Mouse (Mus musculus): ENCODE data around the gene Coasy.
A peak's percentile ranks its signal among the peaks of the same experiment; 100 is the strongest.

DNA sequence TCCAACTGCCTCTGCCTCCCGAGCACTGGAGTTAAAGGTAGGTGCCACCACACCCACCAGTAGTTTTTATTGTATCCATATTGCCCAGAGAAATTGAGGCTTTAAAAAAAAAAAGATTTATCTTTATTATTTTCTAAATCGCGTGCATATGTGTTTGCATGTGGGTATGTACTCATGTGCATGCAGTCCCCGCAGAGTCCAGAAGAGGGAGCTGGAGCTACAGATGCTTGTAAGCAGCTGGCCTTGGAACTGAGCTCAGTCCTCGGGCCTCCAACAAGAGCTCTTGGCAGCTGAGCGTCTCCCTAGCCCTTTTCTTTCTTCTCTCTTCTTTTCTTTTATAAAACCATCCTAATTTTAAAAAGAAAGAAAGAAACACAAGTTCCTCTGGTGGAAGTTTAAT lies 49.3 kb downstream of the Coasy start:
- TF ChIP-seq CTCF (conservative IDR thresholded peaks at IDR 0.05; ENCODE audit: insufficient read depth, insufficient read length, low read depth, low read length) (peak; percentile 42), POLR2A (IDR thresholded peaks at IDR 0.05; ENCODE audit: low read depth, low read length) (no peak)

All from kidney, adult 2 months (tissue).